Mouse (Mus musculus): ENCODE results near the gene Pcgf1.
A peak's percentile ranks its signal among the peaks of the same experiment; 100 is the strongest.

The Pcgf1 gene

DNA sequence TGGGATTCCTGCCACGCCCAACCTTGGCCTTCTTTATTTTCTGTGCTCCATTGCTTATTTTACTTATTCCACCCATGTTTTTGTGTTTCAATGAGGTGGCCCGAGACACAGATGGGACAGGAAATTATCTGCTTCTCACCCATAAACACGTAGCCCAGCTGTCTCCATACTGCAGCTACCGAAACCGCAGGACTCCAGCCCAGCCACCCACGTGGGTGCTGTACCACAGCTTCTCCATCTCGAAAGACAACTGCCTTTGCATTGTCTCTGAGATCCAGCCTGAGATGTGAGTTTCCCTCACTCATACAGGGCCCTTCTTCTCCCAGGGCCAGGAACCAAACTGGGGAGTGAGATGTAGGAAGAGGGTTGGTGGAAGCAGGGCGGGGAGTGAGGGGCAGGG is 11.7 kb upstream of the Pcgf1 start:
- DNase-seq (ENCODE audit: low spot score): no peak

DNA sequence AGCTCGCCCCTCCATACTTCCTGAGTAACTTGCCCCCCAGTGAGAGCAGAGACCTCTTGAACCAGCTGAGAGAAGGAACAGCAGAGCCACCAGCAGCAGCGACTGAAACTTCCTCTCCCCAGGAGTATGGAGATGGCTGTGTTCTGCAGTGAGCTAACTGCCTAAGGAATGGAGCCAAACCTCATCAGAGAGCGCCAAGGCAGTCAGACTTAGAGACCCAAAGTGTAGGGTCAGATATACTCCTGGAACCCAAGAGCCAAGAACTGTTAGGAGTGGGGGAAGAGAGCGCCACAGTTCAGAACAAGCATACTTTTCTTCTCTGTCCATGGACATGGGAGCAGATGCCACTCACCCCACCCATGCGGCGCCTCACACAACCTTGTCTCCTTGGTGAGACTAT is 11.2 kb upstream of the Pcgf1 start:
- DNase-seq (ENCODE audit: low spot score): no peak

DNA sequence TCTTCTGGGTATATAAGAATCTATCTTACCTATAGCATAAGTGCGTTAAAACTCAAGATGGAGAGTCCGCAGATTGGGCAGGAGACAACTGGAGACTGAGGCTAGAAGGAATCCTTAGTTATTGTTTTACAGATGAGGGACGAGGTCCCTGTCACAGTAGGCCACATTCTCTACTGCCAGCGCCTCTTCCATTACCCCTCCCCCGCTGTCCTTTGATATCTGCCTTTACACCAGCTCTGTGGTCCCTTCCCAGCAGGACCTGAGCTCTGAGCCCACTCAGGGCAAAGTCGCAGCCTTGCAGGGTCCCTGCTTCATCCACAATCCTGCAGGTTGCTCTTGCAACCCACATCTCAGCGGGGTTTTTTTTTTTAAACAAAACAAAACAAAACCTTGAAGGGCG is 9.4 kb upstream of the Pcgf1 start:
- DNase-seq (ENCODE audit: low spot score): no peak

DNA sequence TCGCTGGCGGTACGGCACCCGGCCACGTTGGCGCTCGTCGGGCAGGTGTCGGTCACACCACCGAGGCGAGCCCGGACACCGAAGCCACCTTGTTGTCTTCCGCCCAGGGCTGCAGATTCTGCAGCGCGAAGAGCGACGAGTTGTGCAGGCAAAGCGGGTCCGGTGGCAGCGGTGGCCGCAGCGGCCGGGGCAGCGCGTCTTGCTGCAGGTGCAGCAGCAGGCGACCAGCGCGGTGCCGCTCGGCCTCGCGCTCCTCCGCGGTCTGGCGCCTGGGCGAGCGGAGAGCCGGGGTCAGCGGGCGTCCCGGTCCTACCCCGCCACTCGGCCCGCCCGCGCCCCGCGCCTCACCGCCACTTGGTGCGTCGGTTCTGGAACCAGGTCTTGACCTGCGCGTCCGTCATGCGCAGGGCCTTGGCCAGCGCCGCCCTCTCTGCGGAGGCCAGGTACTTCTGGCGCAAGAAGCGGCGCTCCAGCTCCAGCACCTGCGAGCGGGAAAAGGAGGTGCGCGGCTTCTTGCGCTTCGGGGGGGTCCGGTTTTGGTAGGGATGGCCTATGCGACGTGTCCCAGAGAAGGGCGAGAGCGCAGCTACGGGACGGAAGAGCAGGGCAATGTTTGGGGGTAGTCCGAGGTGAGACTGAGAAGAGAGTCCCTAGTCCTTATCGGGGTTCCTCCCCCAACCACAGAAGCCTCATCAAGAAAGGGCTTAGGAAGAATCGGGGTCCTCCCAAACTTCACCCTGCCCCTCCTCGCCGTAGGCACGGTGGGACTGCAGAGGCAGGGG is 8.8 kb upstream of the Pcgf1 start:
- DNase-seq (ENCODE audit: low spot score): no peak

DNA sequence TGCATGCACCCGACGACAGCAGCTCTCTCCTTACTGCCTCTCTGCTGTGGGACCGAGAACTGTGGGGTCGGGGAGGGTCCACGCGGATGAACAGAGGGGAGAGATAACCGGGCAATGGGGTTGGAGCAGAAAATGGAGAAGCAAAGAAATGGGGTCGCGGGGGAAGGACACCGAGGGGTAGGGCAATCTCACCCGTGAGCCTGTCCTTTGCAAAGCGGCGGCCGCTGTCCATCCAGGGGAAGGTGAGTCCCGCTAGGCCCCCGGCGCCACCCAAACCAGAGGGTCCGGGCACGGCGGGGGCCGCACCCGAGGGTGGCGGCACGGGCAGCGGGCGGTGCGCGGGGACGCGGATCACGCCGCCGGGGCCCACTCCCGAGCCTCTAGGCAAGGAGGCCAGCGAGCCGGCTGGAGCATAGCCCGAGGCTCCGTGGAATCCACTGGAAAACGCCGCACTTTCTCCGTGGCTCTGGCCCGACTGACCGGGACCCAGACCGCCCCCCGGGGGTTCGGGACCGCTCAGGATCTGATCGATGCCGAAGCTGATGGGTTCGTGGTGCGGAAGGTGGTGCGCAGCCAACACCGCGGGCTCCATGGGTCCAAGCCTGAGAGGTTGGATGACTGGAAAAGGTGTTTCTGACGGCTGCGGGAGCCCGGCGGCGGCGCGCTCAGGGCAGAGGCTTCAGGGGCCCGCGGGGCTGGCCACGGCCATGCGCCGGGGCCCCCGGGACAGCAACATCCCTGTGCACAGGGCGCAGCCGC is 8.0 kb upstream of the Pcgf1 start:
- DNase-seq (ENCODE audit: low spot score): no peak

DNA sequence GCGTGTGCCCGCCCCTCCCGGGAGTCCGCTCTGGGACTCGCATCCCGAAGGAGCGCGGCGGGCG is 7.6 kb upstream of the Pcgf1 start, which contains the start of gene Tlx2:
Tlx2 (minus strand) TSS at position 47 of the 64 bp plus-strand sequence.
- DNase-seq (ENCODE audit: low spot score): no peak

DNA sequence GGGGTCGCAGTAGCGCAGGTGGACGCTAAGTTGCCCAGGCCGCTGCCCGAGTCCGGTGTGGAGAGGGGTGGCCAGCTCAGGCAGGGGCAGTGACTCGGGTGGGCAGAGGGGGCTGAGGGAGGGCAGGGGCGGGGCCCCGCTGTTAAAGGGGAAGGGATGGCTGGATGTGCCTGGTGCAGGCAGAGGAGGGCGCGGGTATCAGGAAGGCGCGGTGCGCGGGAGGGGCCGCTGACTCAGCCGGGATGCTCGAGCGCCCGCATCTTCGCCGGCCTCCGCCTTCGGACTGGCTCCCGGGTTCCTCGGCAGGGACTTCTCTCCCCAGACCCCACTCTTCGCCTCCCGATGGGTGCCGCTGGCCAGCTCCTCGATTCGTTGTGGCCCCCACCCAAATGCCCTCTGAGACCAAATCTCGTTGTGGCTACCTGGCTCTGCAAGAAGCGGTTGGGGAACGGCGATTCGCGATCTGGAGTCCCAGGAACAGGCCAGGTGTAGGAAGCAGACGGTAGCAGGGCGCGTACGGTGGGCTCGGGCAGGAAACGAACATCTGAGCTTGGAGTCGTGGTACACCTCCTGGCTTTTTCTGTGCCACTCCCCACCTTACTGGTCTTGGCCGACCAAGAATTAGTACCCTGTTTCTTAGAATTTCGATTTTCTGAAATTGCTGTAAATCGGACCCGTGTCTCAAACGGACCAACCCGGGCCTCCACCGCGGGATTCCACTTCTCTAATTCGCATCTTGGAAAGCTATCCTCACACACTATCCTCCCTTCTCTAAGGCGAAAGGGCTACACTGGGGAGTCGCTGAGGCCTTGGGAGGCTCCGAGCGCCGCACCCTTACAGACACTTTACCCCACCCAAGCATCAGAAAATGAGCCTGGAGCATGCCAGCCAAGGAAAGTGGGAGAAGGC is 7.1 kb upstream of the Pcgf1 start:
- no peak for DNase-seq (ENCODE audit: low spot score)

DNA sequence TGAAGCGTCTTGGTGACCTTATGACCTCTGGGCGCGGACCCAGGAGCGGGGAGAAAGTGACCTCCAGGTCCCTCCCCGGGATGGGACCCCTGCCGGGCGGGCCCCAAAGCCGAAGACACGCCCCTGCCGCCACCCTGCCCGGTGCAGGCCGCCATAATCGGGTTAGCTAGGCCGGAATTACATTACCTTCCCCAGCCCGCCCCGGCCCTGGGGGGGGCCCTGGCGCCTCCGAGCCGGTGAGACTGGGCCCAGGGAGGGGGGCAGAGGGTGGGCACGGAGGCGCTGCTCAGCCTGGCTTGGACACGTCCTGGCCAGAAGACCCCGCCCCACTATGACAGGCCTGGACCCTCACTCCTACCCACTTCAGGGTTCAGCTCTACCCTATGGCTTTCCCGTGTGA is 6.4 kb upstream of the Pcgf1 start:
- peak; percentile 69 for DNase-seq (ENCODE audit: low spot score)

DNA sequence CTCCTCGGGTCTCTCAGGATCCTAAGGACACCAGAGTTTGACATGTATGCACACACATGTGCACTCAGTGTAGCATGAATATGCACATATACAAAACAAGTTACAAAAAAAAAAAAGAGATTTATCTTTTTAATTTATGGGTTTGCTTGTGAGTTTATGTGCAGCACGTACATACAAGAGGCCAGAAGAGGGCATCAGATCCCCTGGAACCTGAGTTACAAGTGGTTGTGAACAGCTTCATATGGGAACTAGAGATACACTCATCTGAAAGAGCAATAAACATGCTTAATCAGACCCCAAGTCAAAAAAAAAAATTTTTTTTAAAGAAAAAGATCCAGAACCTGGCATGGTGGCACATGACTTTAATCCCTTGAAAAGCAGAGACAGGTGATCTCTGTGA is 2.7 kb upstream of the Pcgf1 start:
- DNase-seq (ENCODE audit: low spot score): no peak

DNA sequence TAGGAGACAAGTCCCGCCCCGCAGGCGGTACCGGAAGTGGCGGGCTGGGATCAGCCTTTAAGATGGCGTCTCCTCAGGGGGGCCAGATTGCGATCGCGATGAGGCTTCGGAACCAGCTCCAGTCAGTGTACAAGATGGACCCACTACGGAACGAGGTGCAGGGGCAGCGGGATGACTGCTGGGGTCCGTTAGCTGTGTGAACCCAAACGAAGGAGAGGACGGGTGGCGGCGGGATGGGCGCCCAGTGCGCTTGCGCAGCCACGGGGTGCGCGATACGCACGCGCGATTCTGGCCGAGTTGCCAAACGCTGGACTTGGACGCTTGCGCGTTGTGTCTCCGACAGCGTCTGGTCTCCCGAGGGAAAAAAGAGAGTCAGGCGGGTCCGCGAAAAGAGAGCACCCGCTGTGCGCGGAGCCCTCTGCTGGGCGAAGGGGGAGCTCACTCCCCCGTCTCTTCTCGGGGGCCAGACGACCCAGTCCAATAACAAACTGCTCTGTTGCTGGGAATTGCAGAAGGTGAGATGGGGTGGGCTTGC is 722 bp downstream of the Pcgf1 start:
- peak; percentile 100 for DNase-seq (ENCODE audit: low spot score)

DNA sequence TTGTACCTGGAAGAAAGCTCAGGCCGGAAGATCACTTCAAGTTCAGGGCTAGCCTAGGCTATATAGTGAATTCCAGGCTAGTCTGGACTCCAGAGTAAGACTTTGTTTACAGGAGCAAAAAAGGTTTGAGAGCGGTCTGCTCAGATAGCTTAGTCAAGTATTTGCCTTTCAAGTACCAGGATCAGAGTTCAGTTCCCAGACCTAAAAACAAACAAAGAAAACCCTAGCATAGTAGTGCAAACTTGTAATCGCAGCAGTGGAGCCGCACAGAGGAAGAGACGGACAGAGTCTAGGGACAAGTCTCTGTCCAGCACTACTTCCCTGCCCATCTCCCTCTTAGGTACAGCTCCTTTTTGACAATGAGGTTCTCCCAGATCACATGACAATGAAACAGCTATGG is 2.5 kb downstream of the Pcgf1 start:
- no peak for DNase-seq (ENCODE audit: low spot score)

DNA sequence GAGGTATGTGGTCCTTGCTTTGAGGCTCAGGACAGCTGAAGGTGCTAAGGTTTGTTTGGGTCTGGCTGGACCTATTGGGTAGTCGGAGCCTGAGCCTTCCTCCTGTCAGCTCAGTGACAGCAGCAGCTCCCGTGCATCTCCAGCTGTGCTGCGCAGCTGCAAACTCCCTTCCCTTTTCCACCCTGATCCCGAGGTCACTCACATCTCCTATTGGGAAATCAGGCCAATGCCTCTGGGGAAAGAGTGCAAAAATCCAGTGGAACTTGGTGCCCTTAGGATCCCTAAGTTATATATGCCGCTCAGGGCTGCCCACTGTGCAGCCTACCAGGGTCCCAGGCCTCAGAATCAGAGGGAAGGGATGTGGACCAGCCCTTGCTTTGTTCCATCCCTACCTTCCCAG is 5.8 kb downstream of the Pcgf1 start:
- DNase-seq (ENCODE audit: low spot score): no peak

DNA sequence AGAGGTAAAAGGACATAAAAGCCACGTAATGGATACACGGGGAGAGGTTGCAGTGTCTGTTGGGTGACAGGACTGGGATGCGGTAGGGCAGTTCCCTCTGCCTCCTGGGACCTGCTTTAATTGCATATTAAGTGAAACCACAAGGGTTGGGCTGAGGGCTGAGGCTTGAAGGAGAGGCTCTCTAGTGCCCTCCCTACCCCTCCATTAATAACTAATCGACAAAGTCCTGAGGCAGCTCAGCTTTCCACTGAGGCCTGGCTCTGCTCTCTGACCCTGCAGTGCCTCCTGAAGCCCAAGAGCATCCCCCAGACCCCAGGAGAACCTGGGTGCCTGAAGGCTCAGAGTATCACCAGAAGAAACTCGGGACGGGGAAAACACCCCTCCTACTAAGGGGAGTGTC is 6.8 kb downstream of the Pcgf1 start:
- DNase-seq (ENCODE audit: low spot score): no peak

DNA sequence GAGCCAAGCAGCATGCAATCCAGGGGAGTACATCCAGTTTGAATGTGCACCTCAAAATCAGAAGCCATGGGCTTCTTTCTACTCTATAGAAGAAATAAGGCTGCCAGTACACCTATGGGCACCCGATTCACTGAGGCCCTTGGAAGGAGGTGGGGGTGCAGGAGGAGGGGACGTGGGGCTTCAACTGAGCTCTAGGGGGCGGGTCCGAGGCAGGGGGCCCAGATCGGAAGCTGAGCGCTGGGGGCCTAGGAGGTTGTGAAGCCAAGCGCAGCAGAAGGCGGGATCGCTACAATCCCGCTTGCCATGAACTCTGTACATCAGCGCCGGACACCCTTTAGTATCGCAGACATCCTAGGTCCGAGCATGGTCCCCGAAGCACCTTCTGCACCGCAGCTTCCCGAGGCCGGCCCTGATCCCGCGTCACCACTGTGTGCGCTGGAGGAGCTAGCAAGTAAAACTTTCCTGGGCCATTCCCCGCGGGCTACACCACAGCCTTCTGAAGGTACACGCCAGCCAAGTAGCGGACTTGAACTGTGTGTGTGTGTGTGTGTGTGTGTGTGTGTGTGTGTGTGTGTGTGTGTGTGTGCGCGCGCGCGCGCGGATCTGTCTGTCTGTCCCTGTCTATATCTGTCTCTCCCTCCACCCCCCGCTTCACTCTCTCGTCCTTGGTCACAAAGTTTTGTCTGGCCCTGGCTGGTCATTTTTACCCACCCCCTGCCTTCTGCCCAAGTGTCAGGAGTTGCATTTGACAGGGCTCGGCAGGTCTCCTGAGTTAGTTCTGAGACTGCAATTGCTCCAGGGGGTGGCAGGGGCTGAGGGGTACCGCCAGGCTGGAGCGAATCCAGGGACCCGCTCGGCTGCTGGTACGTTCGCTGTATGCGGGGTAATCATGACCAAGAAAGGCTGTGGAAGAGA is 8.7 kb downstream of the Pcgf1 start, which contains the start of gene Lbx2:
Lbx2 (plus strand) TSS at position 247 of the 915 bp plus-strand sequence.
- peak; percentile 57 for DNase-seq (ENCODE audit: low spot score)

DNA sequence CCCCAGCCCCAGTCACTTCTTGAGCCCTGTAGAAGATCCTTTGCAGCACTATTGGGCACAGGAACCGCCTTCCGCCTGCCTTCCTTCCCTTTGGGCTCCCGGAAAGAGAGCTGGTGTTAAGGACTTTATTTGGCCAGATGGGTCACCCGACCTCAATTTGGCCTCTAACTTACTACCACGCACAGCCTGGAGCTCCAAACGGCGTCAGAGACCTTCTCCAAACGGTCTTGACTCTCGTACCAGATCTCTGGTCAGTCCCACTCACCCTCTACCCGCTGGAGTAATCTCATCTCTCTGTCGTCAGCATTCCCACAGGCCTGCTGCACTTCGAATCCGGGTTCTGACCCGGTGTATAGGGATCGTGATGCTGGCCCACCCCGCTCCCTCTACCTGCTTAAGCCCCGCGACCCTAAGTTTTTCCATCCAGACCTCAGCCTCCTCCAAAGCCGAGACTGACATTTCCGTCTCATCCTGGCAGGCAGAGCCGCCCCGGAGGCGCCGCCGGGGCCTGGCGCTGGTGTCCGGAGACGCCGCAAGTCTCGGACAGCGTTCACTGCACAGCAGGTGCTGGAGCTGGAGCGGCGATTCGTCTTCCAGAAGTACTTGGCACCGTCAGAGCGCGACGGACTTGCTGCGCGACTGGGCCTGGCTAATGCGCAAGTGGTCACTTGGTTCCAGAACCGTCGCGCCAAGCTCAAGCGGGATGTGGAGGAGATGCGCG is 9.7 kb downstream of the Pcgf1 start:
- DNase-seq (ENCODE audit: low spot score): peak; percentile 63

DNA sequence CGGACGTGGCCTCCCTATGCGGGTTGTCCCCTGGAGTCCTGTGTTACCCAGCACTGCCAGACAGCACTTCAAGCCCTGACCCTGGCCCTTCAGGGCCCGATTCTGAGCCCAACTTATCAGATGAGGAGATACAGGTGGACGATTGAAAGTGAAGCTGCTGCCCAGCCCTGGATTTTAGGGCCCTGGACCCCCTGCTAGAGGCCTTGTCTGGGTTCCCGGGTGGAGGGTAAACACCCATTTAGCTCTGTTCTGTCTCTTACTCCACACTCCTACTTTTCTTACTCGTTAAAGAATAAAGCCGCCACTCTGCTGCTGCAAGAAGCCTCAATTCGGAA is 10.2 kb downstream of the Pcgf1 start:
- no peak for DNase-seq (ENCODE audit: low spot score)

DNA sequence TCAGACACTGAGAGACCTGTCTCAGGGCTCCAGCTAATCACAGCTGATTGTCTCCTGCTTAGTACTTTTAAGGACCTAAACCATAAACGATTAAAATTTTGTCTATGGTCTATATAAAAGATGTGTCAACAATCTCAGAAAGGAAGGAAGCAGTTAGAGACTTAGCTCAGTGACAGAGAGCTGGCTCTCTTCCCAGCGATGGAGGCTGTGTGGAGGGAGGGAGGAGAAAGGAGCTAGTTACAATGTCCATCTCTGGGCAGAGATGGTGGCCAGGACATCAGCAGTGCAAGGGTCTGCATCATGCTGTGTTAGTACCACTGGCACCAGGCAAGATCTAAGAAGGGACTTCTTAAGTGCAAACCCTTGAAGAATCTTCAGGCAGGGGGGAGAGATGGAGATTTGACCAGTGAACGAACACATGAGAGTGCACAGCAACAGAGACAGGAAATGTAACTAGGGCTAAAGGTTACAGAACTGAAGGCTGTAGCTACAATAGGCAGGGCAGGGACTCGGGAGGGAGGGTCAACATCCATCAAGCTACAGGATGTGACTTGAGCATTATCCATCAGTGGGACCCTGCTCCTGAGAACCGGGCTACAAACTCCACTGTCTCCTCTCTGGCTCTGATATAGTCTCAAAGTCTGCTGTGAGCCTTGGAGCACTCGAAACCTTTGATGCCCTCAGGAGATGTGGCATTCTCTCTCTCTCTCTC is 14.9 kb downstream of the Pcgf1 start:
- DNase-seq (ENCODE audit: low spot score): no peak

DNA sequence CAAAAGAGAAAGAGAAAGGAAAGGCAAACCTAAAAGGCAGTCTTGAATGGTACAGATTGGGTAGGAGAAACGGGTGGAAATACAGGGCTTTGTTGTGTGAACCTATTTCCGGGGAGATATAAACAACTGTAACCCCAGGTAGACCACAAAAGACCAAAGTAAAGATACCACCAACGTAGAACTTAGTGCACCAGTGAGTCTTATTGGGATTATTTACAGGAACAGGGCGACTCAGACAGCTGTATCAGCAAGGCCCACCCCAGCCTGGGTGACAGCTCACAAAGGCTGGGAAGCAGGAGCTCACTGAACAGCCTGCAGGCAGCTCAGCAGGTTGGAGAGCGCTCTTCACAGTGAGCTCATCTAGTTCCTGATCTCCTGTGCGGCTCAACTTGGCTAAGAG is 18.3 kb downstream of the Pcgf1 start:
- DNase-seq (ENCODE audit: low spot score): no peak

DNA sequence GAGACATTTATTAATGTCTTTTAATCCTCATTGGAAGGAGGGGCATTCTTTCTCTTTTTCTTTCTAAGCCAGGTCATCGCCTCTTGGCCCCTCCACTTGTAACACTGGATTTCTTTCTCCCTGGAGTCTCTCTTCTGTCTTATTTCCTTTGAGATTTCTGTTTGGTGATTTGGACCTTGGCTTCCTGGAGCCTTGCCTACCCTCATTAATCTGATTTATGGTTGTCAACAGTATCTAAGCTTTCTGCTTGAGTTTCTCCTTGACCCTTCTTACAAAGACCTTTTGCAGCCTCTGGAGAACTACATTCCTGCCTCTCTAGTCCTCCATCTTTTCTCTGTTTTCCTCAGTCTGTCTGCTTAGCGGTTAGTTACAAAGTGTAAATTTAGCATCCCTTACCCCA is 20.7 kb downstream of the Pcgf1 start:
- no peak for DNase-seq (ENCODE audit: low spot score)

DNA sequence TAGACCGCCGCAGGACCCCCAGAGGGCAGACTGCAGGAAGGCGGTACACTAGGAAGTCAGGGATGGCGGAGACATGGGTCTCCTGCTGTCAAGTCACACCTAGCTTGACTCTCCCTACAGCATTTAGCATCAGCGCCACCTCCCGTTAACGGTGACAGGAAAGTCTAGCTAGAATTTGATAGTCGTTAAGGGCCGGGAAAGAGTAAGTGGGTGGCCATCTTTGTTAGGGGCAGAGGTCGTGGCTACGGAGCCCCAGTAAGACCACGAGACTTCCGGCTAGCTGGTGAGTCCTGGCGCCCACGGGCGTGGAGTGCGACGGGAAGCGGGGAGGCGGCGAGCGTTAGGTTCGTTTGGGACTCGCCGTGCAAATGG is 23.6 kb downstream of the Pcgf1 start, which contains the start of the genes Ccdc142 and Gm42688:
Ccdc142 (plus strand) TSS at position 286 of the 372 bp plus-strand sequence.
Gm42688 (plus strand) TSS at position 302 of the 372 bp plus-strand sequence.
- peak; percentile 90 for DNase-seq (ENCODE audit: low spot score)

Data from testis, postnatal 10 days (tissue).